19 mouse cellular contexts compared by ENCODE assay signal in the genomic region with DNA sequence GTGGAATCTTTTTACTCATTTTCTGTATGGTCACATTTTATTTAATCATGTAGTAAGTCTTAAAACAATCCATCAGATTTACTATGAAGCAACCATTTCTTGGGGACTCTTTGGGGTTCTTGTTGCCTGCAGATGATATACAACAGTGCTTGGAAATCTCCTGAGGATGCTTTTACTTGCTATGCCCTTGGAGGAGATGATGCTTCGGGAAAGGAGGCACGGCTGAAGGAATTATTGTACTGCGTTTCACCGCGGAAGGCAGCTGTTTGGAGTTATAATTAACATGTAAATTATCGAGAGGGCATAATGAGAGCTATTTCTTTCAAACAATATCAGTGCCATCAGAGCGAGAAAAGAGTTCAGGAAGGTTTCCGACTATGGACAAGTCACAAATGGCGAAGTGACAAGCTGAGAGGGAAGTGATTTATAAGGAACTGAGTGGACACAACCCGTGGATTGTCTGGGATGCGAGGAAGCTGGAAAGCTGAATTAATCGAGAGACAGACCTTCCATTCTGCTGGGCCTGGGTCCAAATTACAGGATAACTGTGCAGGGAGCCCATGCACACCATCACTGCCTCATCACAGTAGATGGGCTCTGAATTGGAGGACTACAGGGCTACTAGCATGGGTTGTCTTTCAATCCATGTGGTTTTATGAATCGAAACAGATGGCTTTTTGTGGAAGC. TPM values are rescaled to one million over a fixed set of nuclear protein-coding genes. Genes with fewer than 3 reads are reported as not detected.
DNase-seq lines count a peak whose midpoint lies in the region; ATAC-seq and TF ChIP-seq lines count a peak whose summit lies in the region.
"Had no signal": no experiment of that assay in that cellular context is flagged by ENCODE, and none has a peak within 500 bp of the region (broad histone marks: within the 10 kb centered on the region; RNA-seq: fewer than 3 reads in every experiment).

No protein-coding gene starts in this region.

- no peak for TF ChIP-seq CTCF in left cerebral cortex, adult 2 months (IDR thresholded peaks at IDR 0.05)
- no peak for TF ChIP-seq CTCF in brain, embryonic 14.5 days (IDR thresholded peaks at IDR 0.05; ENCODE audit: borderline replicate concordance, extremely low read depth, insufficient read depth, insufficient read length)

- no peak overlapping the region for H3K9ac ChIP-seq in forebrain, embryonic 15.5 days (replicated peaks)
- H3K9ac ChIP-seq in neural tube, embryonic 12.5 days: no peak overlapping the region

- H3K4me2 ChIP-seq in forebrain, embryonic 15.5 days (replicated peaks): no peak overlapping the region
- H3K4me2 ChIP-seq in neural tube, embryonic 12.5 days (replicated peaks): 0 out of 2 replicates have a peak overlapping the region, but pooled peaks have one; percentile 7

- no peak for DNase-seq in left cerebral cortex, adult 2 months (ENCODE audit: extremely low spot score in 1 of 2, low spot score in 2 of 2)
- no peak for DNase-seq in left cerebral cortex, postnatal 36 days (ENCODE audit: low spot score in 2 of 2)
- peak; percentile 71 for DNase-seq in brain, embryonic 14.5 days (ENCODE audit: low read depth)
- DNase-seq in yolk sac, embryonic 10.5 days (ENCODE audit: low spot score): no peak
- no peak for DNase-seq in c-Kit-positive CD71-positive TER-119-positive erythroid progenitor cells, embryonic 14.5 days (ENCODE audit: low spot score)
- DNase-seq: adrenal gland, postnatal 25 days; embryo, embryonic 11 days; gastrocnemius, postnatal 36 days; heart, postnatal 14 days; liver; lung, adult 18-20 months; lung, postnatal 4 days had no signal

- intact Hi-C loops in left cerebral cortex, adult 2 months (cut with DNase I): loop anchor here (5.0 kb wide), 1 partner anchor 87 kb away; no protein-coding TSS in a partner anchor
- intact Hi-C loops in left cerebral cortex, postnatal 36 days (cut with DNase I): no loop called here

- H3K4me1 ChIP-seq in forebrain, embryonic 15.5 days: peaks cover 24% of the 10 kb centered on the region
- peaks cover 9% of the 10 kb centered on the region; the same call in 1 of the 2 replicates for H3K4me1 ChIP-seq in neural tube, embryonic 12.5 days
- H3K4me1 ChIP-seq: heart, embryonic 10.5 days had no signal

- no peaks in the 10 kb centered on the region for H3K27me3 ChIP-seq in forebrain, embryonic 15.5 days
- no peaks in the 10 kb centered on the region for H3K27me3 ChIP-seq in neural tube, embryonic 12.5 days (replicated peaks)

- no peak for TF ChIP-seq POLR2A in brain, embryonic 14.5 days (IDR thresholded peaks at IDR 0.05; ENCODE audit: borderline replicate concordance, extremely low read depth, insufficient read depth, insufficient read length, poor library complexity, severe bottlenecking)

- WGBS in forebrain, embryonic 15.5 days: 16% methylated on average over 13 of the region's 13 CpGs
- 31% methylated on average over 13 of the region's 13 CpGs for WGBS in neural tube, embryonic 12.5 days

- no peaks in the 10 kb centered on the region for H3K36me3 ChIP-seq in forebrain, embryonic 15.5 days
- no peaks in the 10 kb centered on the region for H3K36me3 ChIP-seq in neural tube, embryonic 12.5 days
- H3K36me3 ChIP-seq: heart, embryonic 10.5 days had no signal

- H3K27ac ChIP-seq in left cerebral cortex, adult 2 months: peak overlapping the region; percentile 16; the same call in 1 of the 2 replicates
- peak overlapping the region; percentile 33 for H3K27ac ChIP-seq in forebrain, embryonic 15.5 days (replicated peaks)
- no peak overlapping the region for H3K27ac ChIP-seq in neural tube, embryonic 12.5 days
- H3K27ac ChIP-seq: heart, embryonic 10.5 days; kidney, postnatal 0 days had no signal

- no peak overlapping the region for H3K4me3 ChIP-seq in left cerebral cortex, adult 2 months
- no peak overlapping the region for H3K4me3 ChIP-seq in forebrain, embryonic 15.5 days
- no peak overlapping the region for H3K4me3 ChIP-seq in neural tube, embryonic 12.5 days
- H3K4me3 ChIP-seq: heart, embryonic 10.5 days had no signal

- H3K9me3 ChIP-seq in forebrain, embryonic 15.5 days: no peaks in the 10 kb centered on the region
- no peaks in the 10 kb centered on the region for H3K9me3 ChIP-seq in neural tube, embryonic 12.5 days
- H3K9me3 ChIP-seq: heart, embryonic 10.5 days had no signal

- peak; percentile 55; the same call in 1 of the 2 replicates for ATAC-seq in forebrain, embryonic 15.5 days (replicated peaks)
- ATAC-seq in neural tube, embryonic 12.5 days (ENCODE audit: low FRiP score, low read depth): peak; percentile 72
- ATAC-seq: CD4-positive, CD25-positive, alpha-beta regulatory T cell, adult 4 months; intestine, postnatal 0 days had no signal

RNA-seq across cellular contexts. Expression of gene Map2, which starts 20.1 kb away (rescaled TPM):
- total RNA-seq in left cerebral cortex, adult 2 months (2021): 1,000 to 10,000 TPM; 1,064 to 1,130 TPM
- total RNA-seq in left cerebral cortex, postnatal 36 days (2021): 1,000 to 10,000 TPM in 1 of 2 experiments, 100 to 1,000 TPM in 1; 960 to 1,113 TPM
- polyA plus RNA-seq in brain, embryonic 14.5 days (2012; rRNA removed): 366 and 500 TPM in 2 replicates
- polyA plus RNA-seq in forebrain, embryonic 15.5 days (2015; fragmentation: Nextera tagmentation; extraction: Ambion mirVana): 438 and 448 TPM in 2 replicates
- polyA plus RNA-seq in neural tube, embryonic 12.5 days (2016; fragmentation: Nextera tagmentation; extraction: Ambion mirVana): 348 and 355 TPM in 2 replicates
- total RNA-seq: MEL had no signal
